Comparison of ENCODE assay signal across 17 mouse cellular contexts in the genomic region with DNA sequence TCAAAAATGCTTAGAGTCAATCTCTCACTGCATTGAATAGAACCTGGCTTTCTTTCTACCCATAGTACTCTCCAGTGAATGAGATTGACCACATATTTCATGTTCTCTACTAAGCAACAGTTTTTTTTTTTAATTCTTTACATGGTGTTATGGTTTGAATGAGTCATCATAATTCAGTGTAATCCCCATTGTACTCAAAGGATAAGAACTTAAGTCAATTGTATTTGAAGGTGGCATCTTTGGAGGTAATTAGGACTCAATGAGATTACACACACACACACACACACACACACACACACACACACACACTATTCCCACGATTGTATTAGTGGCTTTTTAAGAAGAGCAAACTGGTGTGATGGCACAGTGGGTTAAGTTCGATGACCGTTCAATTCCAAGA. TPM values are rescaled to one million over a fixed set of nuclear protein-coding genes. Genes with fewer than 3 reads are reported as not detected.
A peak's percentile ranks its signal among the peaks of the same experiment; 100 is the strongest.
DNase-seq lines count a peak whose midpoint lies in the region; ATAC-seq and TF ChIP-seq lines count a peak whose summit lies in the region.
"Had no signal": no experiment of that assay in that cellular context is flagged by ENCODE, and none has a peak within 500 bp of the region (broad histone marks: within the 10 kb centered on the region; RNA-seq: fewer than 3 reads in every experiment).

No protein-coding gene starts in this region.

- no peak for DNase-seq in kidney, postnatal 0 days (ENCODE audit: low spot score)
- no peak for DNase-seq in kidney, postnatal 36 days
- DNase-seq in liver, embryonic 14.5 days (ENCODE audit: low read depth in 3 of 3, low spot score in 3 of 3) = no peak
- no peak for DNase-seq in thymus, postnatal 25 days
- DNase-seq: adrenal gland, postnatal 25 days; cerebellum, adult 9-10 months; layer of hippocampus, adult 9-11 months; thymus, postnatal 14 days had no signal

- H3K4me3 ChIP-seq in heart, embryonic 13.5 days = no peak overlapping the region
- no peak overlapping the region for H3K4me3 ChIP-seq in heart, embryonic 11.5 days (ENCODE audit: low read depth, low read length)
- H3K4me3 ChIP-seq in kidney, postnatal 0 days (replicated peaks; ENCODE audit: low read depth, low read length) = no peak overlapping the region
- peak overlapping the region; percentile 70 for H3K4me3 ChIP-seq in E14TG2a.4 (replicated peaks; ENCODE audit: low read length)
- H3K4me3 ChIP-seq in liver, embryonic 14.5 days (ENCODE audit: insufficient read depth in 1 of 2, low read depth in 2 of 2, low read length in 2 of 2) = no peak overlapping the region
- H3K4me3 ChIP-seq: hindbrain, embryonic 10.5 days; limb, embryonic 13.5 days had no signal

- H3K4me2 ChIP-seq in heart, embryonic 13.5 days = peak overlapping the region; percentile 63; the same call in 1 of the 2 replicates
- H3K4me2 ChIP-seq in heart, embryonic 11.5 days = no peak overlapping the region
- H3K4me2 ChIP-seq in kidney, postnatal 0 days (ENCODE audit: low read length) = no peak overlapping the region
- H3K4me2 ChIP-seq in liver, embryonic 14.5 days (ENCODE audit: low read depth) = peak overlapping the region; percentile 55

- no peak for TF ChIP-seq CTCF in kidney, postnatal 0 days (IDR thresholded peaks at IDR 0.05; ENCODE audit: low read depth)
- TF ChIP-seq CTCF in E14TG2a.4 (conservative IDR thresholded peaks at IDR 0.05; ENCODE audit: low read length) = no peak
- no peak for TF ChIP-seq CTCF in liver, embryonic 14.5 days (IDR thresholded peaks at IDR 0.05; ENCODE audit: low read depth)

- no peak overlapping the region for H3K9ac ChIP-seq in heart, embryonic 13.5 days
- H3K9ac ChIP-seq in heart, embryonic 11.5 days (ENCODE audit: low read depth, low read length) = no peak overlapping the region
- H3K9ac ChIP-seq in kidney, postnatal 0 days (ENCODE audit: low read depth, low read length) = no peak overlapping the region
- H3K9ac ChIP-seq in liver, embryonic 14.5 days (replicated peaks) = no peak overlapping the region
- H3K9ac ChIP-seq: limb, embryonic 13.5 days; stomach, embryonic 15.5 days had no signal

- no peak overlapping the region for H3K27ac ChIP-seq in heart, embryonic 13.5 days (replicated peaks)
- H3K27ac ChIP-seq in heart, embryonic 11.5 days (ENCODE audit: low read depth, low read length) = no peak overlapping the region
- 0 out of 2 replicates have a peak overlapping the region, but pooled peaks have one; percentile 19 for H3K27ac ChIP-seq in kidney, postnatal 0 days
- no peak overlapping the region for H3K27ac ChIP-seq in liver, embryonic 14.5 days
- H3K27ac ChIP-seq: limb, embryonic 13.5 days; midbrain, embryonic 10.5 days; stomach, embryonic 15.5 days had no signal

- ATAC-seq in heart, embryonic 13.5 days (ENCODE audit: extremely low read depth, insufficient number of reproducible peaks, low FRiP score, low TSS enrichment) = no peak
- ATAC-seq in heart, embryonic 11.5 days (replicated peaks; ENCODE audit: insufficient number of reproducible peaks, low FRiP score, low TSS enrichment) = no peak
- no peak for ATAC-seq in kidney, postnatal 0 days (replicated peaks; ENCODE audit: low FRiP score, low read depth)
- no peak for ATAC-seq in liver, embryonic 14.5 days (ENCODE audit: insufficient read depth)

- H3K27me3 ChIP-seq in heart, embryonic 13.5 days (replicated peaks) = no peaks in the 10 kb centered on the region
- no peaks in the 10 kb centered on the region for H3K27me3 ChIP-seq in heart, embryonic 11.5 days (ENCODE audit: control insufficient read depth, insufficient read depth, low read length)
- no peaks in the 10 kb centered on the region for H3K27me3 ChIP-seq in kidney, postnatal 0 days (ENCODE audit: insufficient read depth, low read length)
- H3K27me3 ChIP-seq in E14TG2a.4 (ENCODE audit: insufficient read depth, low read length) = no peaks in the 10 kb centered on the region
- H3K27me3 ChIP-seq in liver, embryonic 14.5 days (ENCODE audit: control insufficient read depth, insufficient read depth, low read length) = no peaks in the 10 kb centered on the region
- H3K27me3 ChIP-seq: limb, embryonic 13.5 days; Patski; stomach, embryonic 15.5 days had no signal

- no peaks in the 10 kb centered on the region for H3K9me3 ChIP-seq in heart, embryonic 13.5 days
- no peaks in the 10 kb centered on the region for H3K9me3 ChIP-seq in heart, embryonic 11.5 days (replicated peaks; ENCODE audit: control insufficient read depth, low read length)
- H3K9me3 ChIP-seq in kidney, postnatal 0 days (replicated peaks; ENCODE audit: low read length) = no peaks in the 10 kb centered on the region
- H3K9me3 ChIP-seq in E14TG2a.4 (ENCODE audit: low read length) = no peaks in the 10 kb centered on the region
- H3K9me3 ChIP-seq in liver, embryonic 14.5 days (ENCODE audit: control insufficient read depth, low read length) = no peaks in the 10 kb centered on the region
- H3K9me3 ChIP-seq: forebrain, embryonic 10.5 days; hindbrain, embryonic 10.5 days; limb, embryonic 13.5 days; midbrain, embryonic 10.5 days; stomach, embryonic 15.5 days had no signal

- H3K4me1 ChIP-seq in heart, embryonic 13.5 days = peaks cover 13% of the 10 kb centered on the region
- no peaks in the 10 kb centered on the region for H3K4me1 ChIP-seq in heart, embryonic 11.5 days (ENCODE audit: control insufficient read depth, insufficient read depth, low read length)
- 0 out of 2 replicates have a peak, but pooled peaks cover 6% of the 10 kb centered on the region for H3K4me1 ChIP-seq in kidney, postnatal 0 days (replicated peaks; ENCODE audit: insufficient read depth, low read length)
- H3K4me1 ChIP-seq in E14TG2a.4 (replicated peaks; ENCODE audit: low read depth, low read length) = peaks cover 58% of the 10 kb centered on the region
- peaks cover 0 to 8% of the 10 kb centered on the region in 2 experiments; a peak in 2 of 4 replicates for H3K4me1 ChIP-seq in liver, embryonic 14.5 days (replicated peaks; ENCODE audit: control insufficient read depth in 2 of 2, insufficient read depth in 2 of 2, low read length in 1 of 2)

- TF ChIP-seq EP300 in liver, embryonic 14.5 days (IDR thresholded peaks at IDR 0.05; ENCODE audit: low read depth) = no peak

- WGBS in heart, embryonic 13.5 days = 71% methylated on average over 3 of the region's 3 CpGs
- 67% methylated on average over 3 of the region's 3 CpGs for WGBS in heart, embryonic 11.5 days (ENCODE audit: insufficient replicate concordance)
- 62% methylated on average over 3 of the region's 3 CpGs for WGBS in kidney, postnatal 0 days
- WGBS in liver, embryonic 14.5 days (ENCODE audit: insufficient replicate concordance) = 18% methylated on average over 3 of the region's 3 CpGs

- no peaks in the 10 kb centered on the region for H3K36me3 ChIP-seq in heart, embryonic 13.5 days
- H3K36me3 ChIP-seq in heart, embryonic 11.5 days (ENCODE audit: control insufficient read depth, insufficient read depth, low read length) = no peaks in the 10 kb centered on the region
- no peaks in the 10 kb centered on the region for H3K36me3 ChIP-seq in kidney, postnatal 0 days (ENCODE audit: insufficient read depth, low read length)
- H3K36me3 ChIP-seq in E14TG2a.4 (ENCODE audit: insufficient read depth, low read length) = no peaks in the 10 kb centered on the region
- H3K36me3 ChIP-seq in liver, embryonic 14.5 days (replicated peaks; ENCODE audit: control insufficient read depth, insufficient read depth, low read depth) = no peaks in the 10 kb centered on the region
- H3K36me3 ChIP-seq: forebrain, embryonic 10.5 days; hindbrain, embryonic 10.5 days; limb, embryonic 13.5 days; midbrain, embryonic 10.5 days; stomach, embryonic 15.5 days had no signal

RNA-seq across cellular contexts. Expression of gene Fnbp1l, which starts 9.4 kb away (rescaled TPM):
- 23.0 and 24.8 TPM in 2 replicates for polyA plus RNA-seq in heart, embryonic 13.5 days (2015; fragmentation: Nextera tagmentation; extraction: Ambion mirVana)
- 26.6 and 35.1 TPM in 2 replicates for polyA plus RNA-seq in heart, embryonic 11.5 days (2014; fragmentation: Nextera tagmentation; extraction: Ambion mirVana)
- polyA plus RNA-seq in kidney, postnatal 0 days (2015; fragmentation: Nextera tagmentation; extraction: Ambion mirVana) = 35.5 and 39.9 TPM in 2 replicates
- polyA plus RNA-seq in liver, embryonic 14.5 days (2012; rRNA removed) = 3.5 and 4.8 TPM in 2 replicates
- 2.4 and 3.2 TPM in 2 replicates for polyA plus RNA-seq in liver, embryonic 14.5 days (2014; fragmentation: Nextera tagmentation; extraction: Ambion mirVana)

Comparison
In these comparisons a context has a peak if more than half of its experiments do, and no peak if none do; other contexts are left out.
1. H3K4me2 ChIP-seq: peak in heart, embryonic 13.5 days (single experiment) and liver, embryonic 14.5 days (single experiment); none in heart, embryonic 11.5 days (single experiment) and kidney, postnatal 0 days (single experiment).